Mouse (Mus musculus) mature B cell (primary cell): ENCODE measurements around the gene Cdhr2.

ENCODE experiments used
- in situ Hi-C: fragments of 300-500 bp; cut with MboI; formaldehyde crosslinking; loops from 2 replicates; pipeline ENCODE4 v1.14.3; 2019

The Cdhr2 gene

GRCm38 (mm10) chr13:54783698-54784097 lies 82.4 kb downstream of the Cdhr2 start, which contains the start of gene Eif4e1b:
Gene Eif4e1b (plus strand): TSS chr13:54783998.
- in situ Hi-C loops = no loop called here
